38 mouse cellular contexts compared by ENCODE assay signal in genomic region chr4:119658731-119659130, GRCm38 (mm10). TPM values are rescaled to one million over a fixed set of nuclear protein-coding genes. Genes with fewer than 3 reads are reported as not detected.
A peak's percentile ranks its signal among the peaks of the same experiment; 100 is the strongest.
DNase-seq lines count a peak whose midpoint lies in the region; ATAC-seq and TF ChIP-seq lines count a peak whose summit lies in the region.
"Had no signal": no experiment of that assay in that cellular context is flagged by ENCODE, and none has a peak within 500 bp of the region (broad histone marks: within the 10 kb centered on the region; RNA-seq: fewer than 3 reads in every experiment).

TSS of gene Guca2b (minus strand) at chr4:119658954.

- no peak within 1 kb of the TSS for H3K27ac ChIP-seq in heart, embryonic 11.5 days (ENCODE audit: low read depth, low read length)
- H3K27ac ChIP-seq in intestine, postnatal 0 days (ENCODE audit: low read depth, low read length) = peak within 1 kb of the TSS; percentile 86
- H3K27ac ChIP-seq in kidney, embryonic 16.5 days (ENCODE audit: low read length) = no peak within 1 kb of the TSS
- H3K27ac ChIP-seq in hindbrain, embryonic 10.5 days = no peak within 1 kb of the TSS
- H3K27ac ChIP-seq: embryonic facial prominence, embryonic 13.5 days; forebrain, embryonic 10.5 days; heart, embryonic 13.5 days; layer of hippocampus, adult 2 months; left cerebral cortex, adult 2 months; limb, embryonic 12.5 days; liver, embryonic 15.5 days; midbrain, embryonic 10.5 days; midbrain, embryonic 15.5 days; stomach, postnatal 0 days had no signal

- H3K9ac ChIP-seq in heart, embryonic 11.5 days (ENCODE audit: low read depth, low read length) = peak within 1 kb of the TSS; percentile 24; the same call in 1 of the 2 replicates
- H3K9ac ChIP-seq in intestine, postnatal 0 days (ENCODE audit: low read depth, low read length) = peak within 1 kb of the TSS; percentile 31; the same call in 1 of the 2 replicates
- H3K9ac ChIP-seq in kidney, embryonic 16.5 days (replicated peaks; ENCODE audit: low read length) = no peak within 1 kb of the TSS
- H3K9ac ChIP-seq: embryonic facial prominence, embryonic 13.5 days; forebrain, postnatal 0 days; heart, embryonic 13.5 days; limb, embryonic 12.5 days; liver, embryonic 15.5 days; lung, embryonic 14.5 days; midbrain, embryonic 15.5 days had no signal

- intact Hi-C loops in heart, postnatal 10 days (cut with DNase I) = no loop called here

- no peak for TF ChIP-seq CTCF in intestine, postnatal 0 days (IDR thresholded peaks at IDR 0.05; ENCODE audit: low read depth)

- 81% methylated on average over 4 of the region's 4 CpGs for WGBS in heart, embryonic 11.5 days (ENCODE audit: insufficient replicate concordance)
- 49% methylated on average over 4 of the region's 4 CpGs for WGBS in intestine, postnatal 0 days
- 78% methylated on average over 4 of the region's 4 CpGs for WGBS in kidney, embryonic 16.5 days
- WGBS in large intestine, adult 2 months = 50% methylated on average over 4 of the region's 4 CpGs
- 88% methylated on average over 4 of the region's 4 CpGs for WGBS in hindbrain, embryonic 10.5 days

- H3K4me1 ChIP-seq in heart, embryonic 11.5 days (ENCODE audit: control insufficient read depth, insufficient read depth, low read length) = peaks cover 11% of the 10 kb centered on the region
- H3K4me1 ChIP-seq in intestine, postnatal 0 days (replicated peaks; ENCODE audit: control insufficient read depth, insufficient read depth, low read length) = peaks cover 3% of the 10 kb centered on the region; the same call in 1 of the 2 replicates
- H3K4me1 ChIP-seq in kidney, embryonic 16.5 days (ENCODE audit: insufficient read depth, low read length) = peaks cover 2% of the 10 kb centered on the region; the same call in 1 of the 2 replicates
- no peaks in the 10 kb centered on the region for H3K4me1 ChIP-seq in hindbrain, embryonic 10.5 days (replicated peaks)
- H3K4me1 ChIP-seq: embryonic facial prominence, embryonic 13.5 days; forebrain, embryonic 10.5 days; limb, embryonic 12.5 days; liver, embryonic 15.5 days; midbrain, embryonic 10.5 days; midbrain, embryonic 15.5 days had no signal

- no peak for ATAC-seq in heart, embryonic 11.5 days (replicated peaks; ENCODE audit: insufficient number of reproducible peaks, low FRiP score, low TSS enrichment)
- ATAC-seq in intestine, postnatal 0 days = peak; percentile 22
- peak; percentile 42; the same call in 1 of the 2 replicates for ATAC-seq in kidney, embryonic 16.5 days (ENCODE audit: low FRiP score, low TSS enrichment)
- ATAC-seq: forebrain, postnatal 0 days; midbrain, embryonic 15.5 days; Patski had no signal

- H3K4me2 ChIP-seq in heart, embryonic 11.5 days = no peak within 1 kb of the TSS
- H3K4me2 ChIP-seq in intestine, postnatal 0 days (replicated peaks; ENCODE audit: low read depth) = peak within 1 kb of the TSS; percentile 48
- no peak within 1 kb of the TSS for H3K4me2 ChIP-seq in kidney, embryonic 16.5 days (replicated peaks; ENCODE audit: low read depth, low read length)
- H3K4me2 ChIP-seq: embryonic facial prominence, embryonic 13.5 days; heart, embryonic 13.5 days; limb, embryonic 12.5 days; liver, embryonic 15.5 days; lung, embryonic 14.5 days; midbrain, embryonic 15.5 days had no signal

- no peaks in the 10 kb centered on the region for H3K27me3 ChIP-seq in heart, embryonic 11.5 days (ENCODE audit: control insufficient read depth, insufficient read depth, low read length)
- no peaks in the 10 kb centered on the region for H3K27me3 ChIP-seq in intestine, postnatal 0 days (replicated peaks; ENCODE audit: control insufficient read depth, insufficient read depth, low read length)
- no peaks in the 10 kb centered on the region for H3K27me3 ChIP-seq in kidney, embryonic 16.5 days (ENCODE audit: insufficient read depth, low read length)
- H3K27me3 ChIP-seq in hindbrain, embryonic 10.5 days (ENCODE audit: insufficient read depth, poor library complexity, severe bottlenecking) = no peaks in the 10 kb centered on the region
- H3K27me3 ChIP-seq: embryonic facial prominence, embryonic 13.5 days; heart, embryonic 13.5 days; liver, embryonic 15.5 days; midbrain, embryonic 15.5 days; Patski had no signal

- H3K4me3 ChIP-seq in heart, embryonic 11.5 days (ENCODE audit: low read depth, low read length) = no peak within 1 kb of the TSS
- peak within 1 kb of the TSS; percentile 11; the same call in 1 of the 2 replicates for H3K4me3 ChIP-seq in intestine, postnatal 0 days (ENCODE audit: low read depth, low read length)
- H3K4me3 ChIP-seq in kidney, embryonic 16.5 days (ENCODE audit: low read length) = no peak within 1 kb of the TSS
- H3K4me3 ChIP-seq in hindbrain, embryonic 10.5 days = no peak within 1 kb of the TSS
- H3K4me3 ChIP-seq: embryonic facial prominence, embryonic 13.5 days; forebrain, embryonic 10.5 days; heart, embryonic 13.5 days; layer of hippocampus, adult 2 months; left cerebral cortex, adult 2 months; limb, embryonic 12.5 days; liver, embryonic 15.5 days; midbrain, embryonic 10.5 days; midbrain, embryonic 15.5 days had no signal

- DNase-seq in heart, postnatal 10 days = no peak
- DNase-seq in large intestine, adult 2 months (ENCODE audit: low read depth, low spot score) = no peak
- DNase-seq in hindbrain, embryonic 10.5 days (ENCODE audit: low spot score) = no peak
- DNase-seq in layer of hippocampus, adult 18-20 months (ENCODE audit: low spot score in 2 of 2) = no peak
- DNase-seq in T-cell, adult 2 months (ENCODE audit: low spot score) = no peak
- DNase-seq: adrenal gland, postnatal 14 days; cerebellum, adult 11 months; cerebellum, adult 9-11 months; forebrain, postnatal 0 days; gastrocnemius, postnatal 14 days; heart, adult 18-20 months; heart, postnatal 14 days; lung, embryonic 14.5 days; thymus, adult 18-20 months; thymus, postnatal 25 days had no signal

- no peaks in the 10 kb centered on the region for H3K36me3 ChIP-seq in heart, embryonic 11.5 days (ENCODE audit: control insufficient read depth, insufficient read depth, low read length)
- H3K36me3 ChIP-seq in intestine, postnatal 0 days (ENCODE audit: control insufficient read depth, insufficient read depth) = no peaks in the 10 kb centered on the region
- no peaks in the 10 kb centered on the region for H3K36me3 ChIP-seq in kidney, embryonic 16.5 days (ENCODE audit: insufficient read depth, low read length)
- no peaks in the 10 kb centered on the region for H3K36me3 ChIP-seq in hindbrain, embryonic 10.5 days
- H3K36me3 ChIP-seq: embryonic facial prominence, embryonic 13.5 days; forebrain, embryonic 10.5 days; heart, embryonic 13.5 days; limb, embryonic 12.5 days; liver, embryonic 15.5 days; midbrain, embryonic 10.5 days; midbrain, embryonic 15.5 days had no signal

- H3K9me3 ChIP-seq in heart, embryonic 11.5 days (replicated peaks; ENCODE audit: control insufficient read depth, low read length) = no peaks in the 10 kb centered on the region; the same call in 1 of the 2 replicates
- no peaks in the 10 kb centered on the region for H3K9me3 ChIP-seq in intestine, postnatal 0 days (ENCODE audit: control insufficient read depth)
- no peaks in the 10 kb centered on the region for H3K9me3 ChIP-seq in kidney, embryonic 16.5 days (ENCODE audit: low read length)
- H3K9me3 ChIP-seq in hindbrain, embryonic 10.5 days = peaks cover 2% of the 10 kb centered on the region
- H3K9me3 ChIP-seq: embryonic facial prominence, embryonic 13.5 days; limb, embryonic 12.5 days; liver, embryonic 15.5 days; midbrain, embryonic 15.5 days had no signal

RNA-seq across cellular contexts. Expression of gene Guca2b, which starts in this region (rescaled TPM):
- polyA plus RNA-seq in heart, embryonic 11.5 days (2014; fragmentation: Nextera tagmentation; extraction: Ambion mirVana) = not detected in 2 replicates
- not detected for total RNA-seq in heart, postnatal 10 days (2021)
- 1,738 and 1,809 TPM in 2 replicates for polyA plus RNA-seq in intestine, postnatal 0 days (2015; fragmentation: Nextera tagmentation; extraction: Ambion mirVana)
- polyA plus RNA-seq in kidney, embryonic 16.5 days (2015; fragmentation: Nextera tagmentation; extraction: Ambion mirVana) = 4.1 and 6.0 TPM in 2 replicates
- polyA plus RNA-seq in large intestine, adult 2 months (2012; rRNA removed) = 722 and 1,616 TPM in 2 replicates
- not detected in 2 replicates for polyA plus RNA-seq in hindbrain, embryonic 10.5 days (2016; fragmentation: Nextera tagmentation; extraction: Ambion mirVana)
- total RNA-seq in layer of hippocampus, adult 18-20 months (2021) = not detected
- total RNA-seq: adrenal gland, postnatal 14 days; common myeloid progenitor, adult 5-6 weeks; forebrain, postnatal 0 days; gastrocnemius, postnatal 14 days; heart, postnatal 14 days; layer of hippocampus, adult 2 months; layer of hippocampus, postnatal 14 days; left cerebral cortex, adult 2 months; left cerebral cortex, postnatal 25 days; liver, adult 2 months; megakaryocyte progenitor cell, adult 5-6 weeks; MEL; neutrophil, adult 5-6 weeks had no signal
- polyA plus RNA-seq: embryonic facial prominence, embryonic 13.5 days; forebrain, embryonic 10.5 days; forebrain, postnatal 0 days; heart, embryonic 13.5 days; hindbrain, embryonic 11.5 days; limb, embryonic 12.5 days; liver, adult 2 months; lung, embryonic 14.5 days; midbrain, embryonic 10.5 days; midbrain, embryonic 15.5 days; neural tube, embryonic 11.5 days had no signal

Comparison
In these comparisons a context has a peak if more than half of its experiments do, and no peak if none do; other contexts are left out.
1. RNA of gene Guca2b (polyA plus RNA-seq): 1,738 to 1,809 TPM in intestine, postnatal 0 days and 722 to 1,616 TPM in large intestine, adult 2 months; 4.1 to 6.0 TPM in kidney, embryonic 16.5 days, not detected in heart, embryonic 11.5 days and not detected in hindbrain, embryonic 10.5 days; every median in the first group is over 100 times any median in the second.